Mouse (Mus musculus) induced T-regulatory cell, adult 2 months (primary cell): ENCODE data around the gene Ccdc88c.

Experiments
- DNase-seq: peaks from one replicate; pipeline ENCODE4 v3.0.0-alpha.2; 2012; ENCODE audit warnings: low read depth

Ccdc88c gene

DNA sequence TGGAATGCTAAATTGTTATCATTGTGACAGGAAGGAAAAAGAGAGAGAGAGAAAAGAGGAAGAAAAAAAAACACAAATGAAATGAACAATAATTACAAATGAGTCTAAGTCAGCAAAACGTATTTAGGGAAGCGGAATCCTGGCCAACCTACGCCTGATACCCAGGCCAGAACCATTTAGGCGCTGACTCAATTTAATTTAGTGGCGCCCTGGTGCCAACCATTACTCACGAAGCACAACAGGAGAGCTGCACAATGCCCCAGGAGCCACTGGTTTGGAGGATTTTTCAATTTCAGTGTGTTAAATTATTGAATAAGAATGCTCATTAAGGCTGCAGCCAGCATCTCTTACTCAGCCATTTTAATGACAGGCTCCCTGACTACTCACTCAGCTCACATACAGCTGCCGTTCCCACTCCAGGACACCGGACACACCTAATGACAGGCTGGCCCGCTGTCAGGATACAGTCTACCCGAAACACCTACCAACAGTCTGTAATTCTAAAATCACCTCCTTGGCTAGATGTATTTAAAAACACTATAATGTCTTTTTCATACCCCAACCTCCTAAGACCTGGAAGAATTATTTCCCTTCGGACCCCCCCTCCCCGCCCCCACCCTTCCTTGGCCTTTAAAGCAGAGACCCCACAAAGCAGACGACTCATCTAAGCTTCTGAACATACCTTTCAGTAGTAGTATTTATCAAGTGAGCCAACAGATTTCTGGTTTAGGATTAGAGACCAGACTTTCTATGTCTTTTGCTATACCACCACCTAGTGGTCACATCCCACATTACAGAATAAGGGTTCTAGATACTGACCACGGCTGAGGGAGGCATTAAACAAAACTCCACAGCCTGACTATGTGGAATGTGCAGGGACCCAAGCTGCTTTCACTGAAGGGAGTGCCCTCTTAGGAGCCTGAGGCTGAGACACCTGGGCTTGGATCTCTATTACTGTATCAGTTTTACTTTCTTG is 102.9 kb downstream of the Ccdc88c start:
- DNase-seq = peak; percentile 92

- no peak for DNase-seq
These were observed 104.1 kb downstream of the Ccdc88c start for GRCm38 (mm10) chr12:100924646-100925339.

DNA sequence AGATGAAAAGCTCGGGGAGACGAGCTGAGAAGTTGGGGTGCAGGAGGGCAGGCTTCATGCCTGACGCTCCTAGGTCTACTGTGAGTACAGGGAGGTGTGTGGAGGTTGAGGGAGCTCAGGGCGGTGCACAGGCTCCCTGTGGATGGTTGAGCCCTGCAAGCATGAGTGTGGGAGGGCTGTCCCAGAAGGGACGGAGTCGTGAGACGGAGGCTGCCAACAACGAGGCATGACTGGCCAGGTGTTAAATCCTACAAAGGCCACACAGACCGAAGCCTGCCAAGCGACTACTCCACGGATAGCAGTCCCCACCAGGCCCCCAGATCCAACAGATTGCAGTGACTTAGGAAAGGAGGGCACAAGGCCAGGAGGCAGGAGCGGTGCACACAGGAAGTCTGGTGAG is 118.1 kb downstream of the Ccdc88c start:
- DNase-seq = no peak

- DNase-seq = peak; percentile 36
These were observed 119.1 kb downstream of the Ccdc88c start for GRCm38 (mm10) chr12:100909765-100910164.

GRCm38 (mm10) chr12:100908298-100909034 is 120.4 kb downstream of the Ccdc88c start:
- peak; percentile 48 for DNase-seq

GRCm38 (mm10) chr12:100907598-100908297 is 121.1 kb downstream of the Ccdc88c start, which contains the start of gene Gpr68:
Gene Gpr68, minus strand, starts transcription at chr12:100908198.
- peak; percentile 53 for DNase-seq

DNA sequence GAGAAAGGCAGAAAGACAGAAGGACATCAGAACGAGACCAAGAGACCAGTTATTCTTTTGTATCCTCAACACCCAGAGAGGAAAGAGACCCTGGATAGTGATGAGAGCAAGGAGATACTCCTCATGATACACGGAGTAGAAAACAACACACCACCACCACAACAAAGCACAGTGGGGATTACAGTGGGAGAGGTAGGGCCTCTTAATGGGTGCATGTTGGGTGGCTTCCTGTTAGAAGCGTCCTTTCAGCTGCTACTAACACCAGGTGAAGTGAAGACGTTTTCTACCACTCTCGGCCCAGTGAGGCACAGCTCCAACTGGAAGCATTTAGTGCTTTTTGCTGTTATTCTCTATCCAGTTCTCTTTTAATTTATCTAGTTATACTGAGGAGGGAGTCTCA is 122.0 kb downstream of the Ccdc88c start:
- peak; percentile 65 for DNase-seq

DNA sequence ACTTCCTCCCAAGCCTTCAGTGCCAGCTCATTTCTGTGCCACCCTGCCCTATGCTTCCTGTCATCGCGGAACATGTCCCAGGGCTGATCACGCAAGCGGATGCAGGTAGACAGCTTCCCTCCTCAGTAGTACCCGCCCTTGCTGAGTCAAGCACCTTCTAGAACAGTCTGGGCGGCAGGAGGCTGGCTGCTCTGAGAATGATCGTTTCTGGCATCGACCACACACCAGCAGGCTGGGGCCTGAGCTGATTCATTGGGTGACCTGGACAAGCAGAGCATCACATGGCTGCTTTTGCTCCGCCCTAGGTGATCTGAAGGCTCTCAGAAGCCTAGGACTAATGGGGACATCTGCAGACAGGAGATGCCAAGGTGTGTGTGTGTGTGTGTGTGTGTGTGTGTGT is 125.1 kb downstream of the Ccdc88c start:
- peak; percentile 96 for DNase-seq

GRCm38 (mm10) chr12:100901386-100901785 is 127.5 kb downstream of the Ccdc88c start:
- peak; percentile 75 for DNase-seq

DNA sequence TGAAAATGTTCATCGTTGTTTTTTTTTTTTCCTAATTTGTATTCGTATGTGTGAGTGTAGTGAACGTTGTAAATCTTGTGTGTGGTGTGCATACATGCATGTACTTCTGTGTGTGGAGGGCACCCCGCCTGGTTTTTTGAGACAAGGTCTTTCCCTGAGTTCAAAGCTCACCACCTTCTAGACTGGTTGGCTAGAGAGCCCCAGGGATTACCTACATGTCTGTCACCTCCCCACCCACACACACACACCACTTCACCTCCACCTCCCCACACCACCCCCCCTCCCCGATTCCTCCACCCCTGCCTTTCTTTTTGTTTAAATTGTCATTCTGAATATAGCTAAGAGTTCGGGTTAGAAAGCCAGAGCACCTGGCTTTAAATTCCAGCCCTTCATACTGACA is 128.0 kb downstream of the Ccdc88c start:
- peak; percentile 74 for DNase-seq

- peak; percentile 78 for DNase-seq
These were observed 129.7 kb downstream of the Ccdc88c start for GRCm38 (mm10) chr12:100899111-100899640.

DNA sequence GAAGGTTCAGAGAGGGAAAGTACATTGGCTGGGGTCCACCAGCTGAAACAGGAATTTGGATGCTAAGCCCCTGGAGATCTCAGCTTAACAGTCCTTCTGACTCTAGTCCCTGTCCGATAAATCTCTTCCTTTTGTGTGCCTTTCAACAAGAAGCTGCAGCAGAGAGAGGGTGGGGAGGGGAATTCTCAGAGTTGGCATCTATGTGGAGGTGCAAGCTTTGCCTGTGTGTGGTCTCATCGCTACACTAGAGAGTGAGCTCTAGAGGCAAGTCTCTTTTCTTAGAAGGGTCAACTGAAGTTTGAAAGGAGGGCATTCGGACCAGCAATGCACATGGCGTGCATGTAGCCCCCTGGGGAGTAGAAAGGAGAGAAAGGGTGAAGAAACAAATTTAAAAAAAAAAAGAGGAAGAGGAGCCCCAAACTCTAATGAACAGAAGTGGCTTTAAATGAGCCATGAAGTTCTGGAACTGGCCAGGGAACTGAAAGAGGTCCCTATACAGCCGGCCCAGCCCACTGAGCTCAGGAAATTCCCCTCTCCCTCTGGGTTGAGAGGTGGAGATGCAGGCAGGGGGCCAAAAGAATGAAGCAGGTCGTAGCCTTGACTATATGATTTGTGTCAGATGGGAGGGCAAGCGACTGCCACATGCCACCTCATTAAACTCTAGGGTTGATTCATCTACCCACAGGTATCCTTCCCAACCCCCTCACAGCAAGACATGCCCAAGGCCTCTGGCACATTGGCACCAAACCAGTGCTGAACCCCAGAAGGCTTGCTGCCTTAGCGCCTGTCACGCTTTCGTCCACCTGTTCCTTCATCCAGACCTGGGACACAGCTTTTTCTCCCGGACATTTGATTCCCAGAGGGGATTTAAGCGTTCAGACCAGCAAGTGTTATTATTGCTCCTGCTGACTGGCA is 130.9 kb downstream of the Ccdc88c start:
- peak; percentile 71 for DNase-seq

DNA sequence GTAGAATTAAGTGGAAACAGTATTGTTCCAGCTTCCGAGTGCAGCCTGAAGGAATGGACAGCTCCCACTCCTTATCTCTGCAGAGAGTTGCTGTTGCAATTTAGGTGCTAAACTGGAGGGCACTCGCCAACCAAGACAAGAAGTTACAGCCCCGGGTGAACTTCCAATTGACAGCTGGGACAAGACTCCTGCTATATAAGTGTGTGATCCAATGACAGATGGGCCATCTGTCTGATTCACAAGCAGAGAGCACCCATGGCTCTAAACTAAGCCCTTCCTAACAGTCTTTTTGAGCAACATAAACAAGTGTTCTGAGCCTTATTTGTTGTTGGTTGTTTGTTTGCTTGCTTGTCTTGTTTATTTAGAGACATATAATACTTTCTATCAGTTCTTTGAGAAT is 132.2 kb downstream of the Ccdc88c start:
- peak; percentile 27 for DNase-seq

DNA sequence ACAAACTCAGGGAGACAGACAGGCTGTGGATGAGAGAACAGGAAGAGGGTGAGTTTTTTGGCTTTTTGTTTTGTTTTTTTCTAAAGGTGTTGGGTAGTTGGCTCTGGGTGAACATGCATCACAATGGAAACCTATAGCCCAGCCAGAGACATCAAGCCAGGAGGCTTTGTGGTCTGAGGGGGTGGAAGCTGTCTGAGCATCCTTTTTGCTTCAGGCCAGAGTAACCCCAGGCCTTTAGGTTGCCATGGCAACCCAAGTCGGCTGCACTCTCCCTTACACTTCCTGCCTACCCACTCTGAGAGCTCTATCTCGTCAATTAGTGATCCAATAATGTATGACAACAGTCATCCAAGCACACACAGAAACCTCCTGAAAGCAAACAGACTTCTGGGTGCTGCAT is 133.4 kb downstream of the Ccdc88c start:
- DNase-seq = peak; percentile 93

DNA sequence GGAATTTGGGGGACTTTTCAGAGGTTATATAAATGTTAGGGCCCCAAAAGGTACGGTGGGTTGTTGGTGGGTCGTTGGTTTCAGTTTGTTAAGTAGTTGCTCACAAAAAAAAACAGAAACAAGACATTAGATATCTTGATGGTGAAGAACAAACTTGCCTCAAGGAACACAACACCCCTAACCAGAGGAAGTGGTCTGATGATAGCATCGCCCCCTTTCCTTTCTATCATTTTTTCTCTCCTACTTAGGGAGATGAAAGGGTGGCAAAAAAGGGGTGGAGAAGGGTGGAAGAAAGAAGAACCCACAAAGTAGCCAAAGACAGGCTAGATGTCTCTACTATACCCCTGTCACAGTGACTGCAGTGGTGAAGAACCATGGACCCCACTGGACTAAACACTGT is 138.3 kb downstream of the Ccdc88c start:
- peak; percentile 83 for DNase-seq

GRCm38 (mm10) chr12:100887801-100888258 is 141.0 kb downstream of the Ccdc88c start:
- DNase-seq = peak; percentile 84

- DNase-seq = no peak
These were observed 142.0 kb downstream of the Ccdc88c start for GRCm38 (mm10) chr12:100886877-100887276.

DNA sequence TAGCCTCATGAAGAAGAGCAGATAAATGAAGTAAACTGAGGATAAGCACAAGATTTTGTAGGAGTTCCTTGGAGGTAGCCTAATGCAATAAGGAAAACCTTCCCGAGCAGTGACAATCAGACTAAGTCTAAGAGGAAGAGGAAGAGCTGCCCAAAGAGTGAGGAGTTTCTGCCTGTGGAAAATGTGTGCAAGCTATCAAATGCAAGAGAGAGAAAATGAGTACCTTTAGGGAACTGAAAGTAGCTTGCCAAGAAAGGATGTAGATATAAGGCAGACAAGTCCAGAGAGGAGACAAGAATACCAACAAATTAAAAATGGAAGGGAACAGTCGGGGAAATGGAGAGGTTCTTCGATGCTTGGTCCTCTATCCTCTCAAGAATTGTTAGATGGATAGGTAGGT is 143.3 kb downstream of the Ccdc88c start:
- peak; percentile 35 for DNase-seq

GRCm38 (mm10) chr12:100883168-100883567 is 145.7 kb downstream of the Ccdc88c start:
- DNase-seq = peak; percentile 89

DNA sequence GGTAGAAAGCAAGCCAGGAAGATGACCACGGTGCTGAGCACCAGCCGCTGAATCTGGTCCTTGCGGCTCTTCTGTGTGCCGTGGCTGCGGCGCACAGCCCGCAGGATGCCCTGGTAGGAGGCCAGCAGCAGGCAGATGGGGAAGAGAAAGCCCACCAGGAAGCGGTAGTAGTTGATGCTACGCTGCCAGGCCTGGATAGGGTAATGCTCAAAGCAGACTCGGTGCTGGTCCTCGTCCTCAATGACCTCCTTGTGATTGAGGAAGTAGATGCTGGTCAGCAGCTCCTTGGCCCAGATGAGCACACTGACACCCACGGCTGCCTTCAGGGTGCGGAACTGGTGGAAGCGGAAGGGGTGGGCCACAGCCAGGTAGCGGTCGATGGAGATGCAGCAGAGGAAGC is 150.3 kb downstream of the Ccdc88c start:
- DNase-seq = no peak
